19 mouse cellular contexts compared by ENCODE assay signal in genomic region chr13:54048679-54049352, GRCm38 (mm10). TPM values are rescaled to one million over a fixed set of nuclear protein-coding genes. Genes with fewer than 3 reads are reported as not detected.
"Had no signal": no experiment of that assay in that cellular context is flagged by ENCODE, and none has a peak within 500 bp of the region (broad histone marks: within the 10 kb centered on the region; RNA-seq: fewer than 3 reads in every experiment).

No protein-coding gene starts in this region.

- H3K9me3 ChIP-seq: liver, embryonic 13.5 days; megakaryocyte, embryonic 14.5 days; midbrain, embryonic 12.5 days; stomach, embryonic 15.5 days had no signal

- H3K4me3 ChIP-seq: liver, embryonic 13.5 days; megakaryocyte, embryonic 14.5 days; midbrain, embryonic 12.5 days; stomach, embryonic 15.5 days had no signal

- H3K4me2 ChIP-seq: liver, embryonic 13.5 days; midbrain, embryonic 12.5 days; stomach, embryonic 15.5 days had no signal

- H3K9ac ChIP-seq: liver, embryonic 13.5 days; midbrain, embryonic 12.5 days; stomach, embryonic 15.5 days had no signal

- H3K4me1 ChIP-seq: liver, embryonic 13.5 days; megakaryocyte, embryonic 14.5 days; stomach, embryonic 15.5 days had no signal

- H3K36me3 ChIP-seq: liver, embryonic 13.5 days; midbrain, embryonic 12.5 days; stomach, embryonic 15.5 days had no signal

- DNase-seq: kidney, adult 2 months; kidney, postnatal 25 days; layer of hippocampus, postnatal 36 days; liver, embryonic 13.5 days; lung, adult 2 months; lung, postnatal 36 days; right cerebral cortex, postnatal 25 days; spleen, adult 18-20 months; thymus, postnatal 25 days had no signal

- ATAC-seq: intestine, postnatal 0 days had no signal

- H3K27ac ChIP-seq: kidney, postnatal 0 days; left cerebral cortex, adult 2 months; liver, embryonic 13.5 days; midbrain, embryonic 12.5 days; stomach, embryonic 15.5 days had no signal

RNA-seq across cellular contexts. Expression of gene Drd1, which starts 6.7 kb away (rescaled TPM):
- polyA plus RNA-seq: large intestine, adult 2 months; limb, embryonic 11.5 days; liver, adult 2 months; liver, embryonic 13.5 days; liver, embryonic 16.5 days; lung, adult 2 months had no signal
